Comparison of ENCODE assay signal across 25 mouse cellular contexts in the genomic region with DNA sequence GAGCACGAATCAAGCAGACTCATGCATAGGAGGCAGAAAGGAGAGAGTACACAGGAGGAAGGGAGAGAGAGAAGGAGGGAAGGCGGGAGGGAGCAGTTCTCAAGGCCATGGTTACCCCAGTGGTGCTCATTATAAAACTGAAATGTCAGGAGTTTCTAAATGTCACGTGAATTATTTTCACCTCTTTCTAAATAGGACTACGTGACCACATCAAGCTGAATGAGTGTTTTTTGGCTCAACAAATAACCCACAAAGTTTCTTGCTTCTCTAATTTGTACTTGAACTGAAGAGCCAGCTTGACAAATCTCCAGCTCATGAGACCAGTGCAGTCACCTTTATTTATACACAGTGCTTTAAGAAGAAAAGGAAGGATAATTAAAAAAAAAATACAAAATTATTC. TPM values are rescaled to one million over a fixed set of nuclear protein-coding genes. Genes with fewer than 3 reads are reported as not detected.
DNase-seq lines count a peak whose midpoint lies in the region; ATAC-seq and TF ChIP-seq lines count a peak whose summit lies in the region.
"Had no signal": no experiment of that assay in that cellular context is flagged by ENCODE, and none has a peak within 500 bp of the region (broad histone marks: within the 10 kb centered on the region; RNA-seq: fewer than 3 reads in every experiment).

No protein-coding gene starts in this region.

- no peak for TF ChIP-seq EP300 in lung, postnatal 0 days (IDR thresholded peaks at IDR 0.05)

- H3K9me3 ChIP-seq in heart, embryonic 11.5 days (replicated peaks; ENCODE audit: control insufficient read depth, low read length), result no peaks in the 10 kb centered on the region
- no peaks in the 10 kb centered on the region for H3K9me3 ChIP-seq in lung, postnatal 0 days (ENCODE audit: low read length)
- peaks cover 5% of the 10 kb centered on the region; the same call in 1 of the 2 replicates for H3K9me3 ChIP-seq in forebrain, embryonic 10.5 days
- H3K9me3 ChIP-seq: embryonic facial prominence, embryonic 15.5 days; hindbrain, embryonic 13.5 days; midbrain, embryonic 10.5 days; stomach, embryonic 15.5 days had no signal

- ATAC-seq in heart, embryonic 11.5 days (replicated peaks; ENCODE audit: insufficient number of reproducible peaks, low FRiP score, low TSS enrichment), result no peak
- ATAC-seq in lung, postnatal 0 days, result peak; percentile 55
- peak; percentile 74 for ATAC-seq in granulocyte monocyte progenitor cell, adult 5-6 weeks (replicated peaks; ENCODE audit: poor library complexity, severe bottlenecking)
- ATAC-seq in monocyte, adult 5-6 weeks (replicated peaks; ENCODE audit: insufficient number of reproducible peaks, low FRiP score, low TSS enrichment, poor library complexity, severe bottlenecking), result 0 out of 2 replicates have a peak, but pooled peaks have one; percentile 23
- ATAC-seq: CD4-positive, CD25-positive, alpha-beta regulatory T cell, adult 4 months; midbrain, embryonic 16.5 days had no signal

- DNase-seq in heart, adult 11 months, result peak; percentile 66
- peak; percentile 41 for DNase-seq in lung, postnatal 0 days (ENCODE audit: low spot score)
- DNase-seq in lung, postnatal 10 days, result no peak
- no peak for DNase-seq in forebrain, embryonic 10.5 days (ENCODE audit: extremely low spot score, low spot score)
- DNase-seq in thymus, postnatal 25 days, result no peak
- DNase-seq: cerebellum, adult 8-10 months; cerebellum, postnatal 36 days; heart, postnatal 14 days; kidney, adult 9 months; kidney, postnatal 25 days; lung, postnatal 14 days; right cerebral cortex, adult 18-20 months; thymus, adult 18-20 months; thymus, postnatal 4 days had no signal

- H3K9ac ChIP-seq in heart, embryonic 11.5 days (ENCODE audit: low read depth, low read length), result no peak overlapping the region
- H3K9ac ChIP-seq in lung, postnatal 0 days (replicated peaks; ENCODE audit: low read depth), result no peak overlapping the region
- H3K9ac ChIP-seq: embryonic facial prominence, embryonic 15.5 days; heart, embryonic 13.5 days; hindbrain, embryonic 13.5 days; stomach, embryonic 15.5 days had no signal

- H3K36me3 ChIP-seq in heart, embryonic 11.5 days (ENCODE audit: control insufficient read depth, insufficient read depth, low read length), result no peaks in the 10 kb centered on the region
- no peaks in the 10 kb centered on the region for H3K36me3 ChIP-seq in lung, postnatal 0 days (ENCODE audit: insufficient read depth, low read length)
- H3K36me3 ChIP-seq in forebrain, embryonic 10.5 days (replicated peaks), result no peaks in the 10 kb centered on the region
- H3K36me3 ChIP-seq: embryonic facial prominence, embryonic 15.5 days; heart, embryonic 13.5 days; hindbrain, embryonic 13.5 days; midbrain, embryonic 10.5 days; stomach, embryonic 15.5 days had no signal

- no peaks in the 10 kb centered on the region for H3K27me3 ChIP-seq in heart, embryonic 11.5 days (ENCODE audit: control insufficient read depth, insufficient read depth, low read length)
- no peaks in the 10 kb centered on the region for H3K27me3 ChIP-seq in lung, postnatal 0 days (replicated peaks; ENCODE audit: insufficient read depth, low read length)
- H3K27me3 ChIP-seq in forebrain, embryonic 10.5 days (ENCODE audit: poor library complexity, severe bottlenecking), result no peaks in the 10 kb centered on the region
- H3K27me3 ChIP-seq: embryonic facial prominence, embryonic 15.5 days; heart, embryonic 13.5 days; hindbrain, embryonic 13.5 days; stomach, embryonic 15.5 days had no signal

- WGBS in heart, embryonic 11.5 days (ENCODE audit: insufficient replicate concordance), result 67% methylated on average over 4 of the region's 4 CpGs
- 45% methylated on average over 4 of the region's 4 CpGs for WGBS in lung, postnatal 0 days
- WGBS in forebrain, embryonic 10.5 days, result 80% methylated on average over 4 of the region's 4 CpGs

- no peak overlapping the region for H3K4me2 ChIP-seq in heart, embryonic 11.5 days
- no peak overlapping the region for H3K4me2 ChIP-seq in lung, postnatal 0 days (replicated peaks; ENCODE audit: low read depth, low read length)
- H3K4me2 ChIP-seq: embryonic facial prominence, embryonic 15.5 days; heart, embryonic 13.5 days; hindbrain, embryonic 13.5 days; stomach, embryonic 15.5 days had no signal

- no peak for TF ChIP-seq CTCF in lung, postnatal 0 days (IDR thresholded peaks at IDR 0.05)

- H3K27ac ChIP-seq in heart, embryonic 11.5 days (ENCODE audit: low read depth, low read length), result no peak overlapping the region
- H3K27ac ChIP-seq in lung, postnatal 0 days (ENCODE audit: low read length), result no peak overlapping the region
- H3K27ac ChIP-seq in forebrain, embryonic 10.5 days, result no peak overlapping the region
- H3K27ac ChIP-seq: embryonic facial prominence, embryonic 15.5 days; heart, embryonic 13.5 days; hindbrain, embryonic 13.5 days; layer of hippocampus, adult 2 months; midbrain, embryonic 10.5 days; stomach, embryonic 15.5 days had no signal

- no peak overlapping the region for H3K4me3 ChIP-seq in heart, embryonic 11.5 days (ENCODE audit: low read depth, low read length)
- H3K4me3 ChIP-seq in lung, postnatal 0 days (ENCODE audit: low read depth, low read length), result no peak overlapping the region
- H3K4me3 ChIP-seq in forebrain, embryonic 10.5 days, result no peak overlapping the region
- H3K4me3 ChIP-seq: embryonic facial prominence, embryonic 15.5 days; heart, embryonic 13.5 days; hindbrain, embryonic 13.5 days; layer of hippocampus, adult 2 months; midbrain, embryonic 10.5 days; stomach, embryonic 15.5 days had no signal

- H3K4me1 ChIP-seq in heart, embryonic 11.5 days (ENCODE audit: control insufficient read depth, insufficient read depth, low read length), result no peaks in the 10 kb centered on the region
- H3K4me1 ChIP-seq in lung, postnatal 0 days (ENCODE audit: insufficient read depth, low read depth, low read length), result no peaks in the 10 kb centered on the region
- H3K4me1 ChIP-seq in forebrain, embryonic 10.5 days, result no peaks in the 10 kb centered on the region
- H3K4me1 ChIP-seq: embryonic facial prominence, embryonic 15.5 days; heart, embryonic 13.5 days; hindbrain, embryonic 13.5 days; midbrain, embryonic 10.5 days; stomach, embryonic 15.5 days had no signal

RNA-seq across cellular contexts. Expression of a gene that starts 56.6 kb away (rescaled TPM):
- polyA plus RNA-seq in heart, embryonic 11.5 days (2014; fragmentation: Nextera tagmentation; extraction: Ambion mirVana), result 15.1 and 15.5 TPM in 2 replicates
- 38.3 and 42.6 TPM in 2 replicates for polyA plus RNA-seq in lung, postnatal 0 days (2015; fragmentation: Nextera tagmentation; extraction: Ambion mirVana)
- total RNA-seq in granulocyte monocyte progenitor cell, adult 5-6 weeks (2014; fragmentation: Nextera tagmentation), result 34.7 and 46.4 TPM in 2 replicates
- 11.1 and 33.7 TPM in 2 replicates for total RNA-seq in granulocyte monocyte progenitor cell, adult 5-6 weeks (2017)
- 53.0 to 88.2 TPM (median 78.6 TPM) in 3 replicates for total RNA-seq in monocyte, adult 5-6 weeks (2017)
- polyA plus RNA-seq in forebrain, embryonic 10.5 days (2016; fragmentation: Nextera tagmentation; extraction: Ambion mirVana), result 15.5 and 15.6 TPM in 2 replicates

Comparison
In these comparisons a context has a peak if more than half of its experiments do, and no peak if none do; other contexts are left out.
1. DNase-seq: peak in heart, adult 11 months (single experiment) and lung, postnatal 0 days (single experiment); none in lung, postnatal 10 days (single experiment), forebrain, embryonic 10.5 days (single experiment) and thymus, postnatal 25 days (single experiment).